Mouse (Mus musculus) skeletal muscle tissue, adult 2 months (tissue): Measurements from ENCODE around the gene Ywhaq.
A peak's percentile ranks its signal among the peaks of the same experiment; 100 is the strongest.
"Not testable (repeated sequence)": the region's sequence is repeated elsewhere in the genome, so short reads cannot be mapped to it uniquely, and the experiment has no call there.

ENCODE experiments used
- DNase-seq: peaks from one replicate; pipeline ENCODE4 v3.0.0-alpha.2; 2012; ENCODE audit warnings: low read depth, low spot score

Ywhaq gene

DNA sequence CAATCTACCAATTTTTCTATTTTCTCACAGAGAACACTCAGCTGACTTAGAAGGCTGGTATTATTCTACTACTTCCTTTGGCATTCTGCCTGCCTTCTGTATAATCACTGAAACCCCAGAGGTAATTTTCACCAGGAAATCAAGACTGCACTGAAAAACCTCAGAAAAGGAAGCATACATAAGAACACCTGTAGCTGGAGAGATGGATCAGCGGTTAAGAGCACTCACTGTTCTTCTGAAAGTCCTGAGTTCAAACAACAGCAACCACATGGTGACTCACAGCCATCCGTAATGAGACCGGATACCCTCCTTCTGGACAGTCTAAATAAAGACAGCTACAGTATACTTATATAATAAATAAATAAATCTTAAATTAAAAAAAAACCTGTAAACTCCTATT lies 7.8 kb downstream of the Ywhaq start:
- DNase-seq: no peak

DNA sequence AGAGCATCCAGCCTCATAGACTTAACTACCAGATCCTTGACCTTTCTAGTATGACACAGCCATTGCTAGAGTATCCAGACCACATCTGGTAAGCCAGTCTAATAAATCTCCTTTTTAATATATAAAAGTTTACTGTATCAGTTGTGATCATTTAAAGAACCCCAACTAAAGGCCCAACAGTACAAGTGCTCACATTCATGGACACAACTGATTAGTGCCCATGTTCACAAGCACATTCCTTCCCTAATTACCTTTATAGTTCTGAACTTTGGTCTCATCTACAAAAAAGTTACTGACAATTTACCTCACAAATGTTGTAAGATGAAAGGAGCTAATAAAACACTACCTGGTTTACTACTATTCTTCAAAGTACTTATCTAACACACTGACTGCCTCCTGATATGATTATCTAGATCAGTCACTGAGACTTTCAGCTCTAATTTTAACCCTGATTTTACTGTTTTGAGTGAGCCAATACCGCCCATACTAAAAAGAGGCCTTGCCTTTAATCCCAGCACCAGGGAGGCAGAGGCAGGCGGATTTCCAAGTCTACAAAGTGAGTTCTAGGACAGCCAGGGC lies 8.6 kb downstream of the Ywhaq start:
- DNase-seq: no peak

DNA sequence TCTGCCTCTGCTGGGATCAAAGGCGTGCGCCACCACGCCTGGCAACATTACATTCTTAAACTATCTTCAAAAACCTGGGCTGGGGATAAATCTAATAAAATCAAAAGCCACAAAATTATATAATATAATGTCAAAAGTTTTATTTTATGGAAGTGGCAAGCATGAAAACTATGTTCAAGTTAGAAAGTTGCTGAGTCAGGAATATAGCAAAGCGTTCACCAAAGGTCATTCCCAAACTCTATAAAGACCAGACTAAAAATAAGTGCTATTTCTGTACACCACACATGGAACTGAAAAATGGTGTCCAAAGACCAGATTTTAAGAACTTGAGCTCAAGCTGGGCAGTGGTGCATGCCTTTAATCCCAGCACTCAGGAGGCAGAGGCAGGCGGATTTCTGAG lies 14.7 kb downstream of the Ywhaq start:
- DNase-seq: no peak

DNA sequence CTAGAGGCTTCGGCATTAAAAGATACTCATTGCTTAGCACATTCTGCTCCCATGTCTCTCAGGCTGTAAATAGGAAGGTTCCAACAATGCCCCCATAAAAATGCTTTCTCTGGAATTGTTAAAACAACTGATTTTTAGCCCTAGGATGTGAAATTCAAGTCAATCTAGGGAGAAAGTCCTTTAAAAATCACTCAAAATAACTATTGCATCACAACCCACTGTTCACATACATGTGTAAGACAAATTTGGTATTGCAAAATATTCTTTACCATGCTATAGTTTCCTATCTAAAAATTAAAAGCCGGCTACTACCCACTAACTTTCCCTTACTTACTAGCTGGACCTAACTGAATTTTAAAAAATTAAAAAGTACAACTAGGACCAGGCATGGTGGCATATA lies 31.2 kb downstream of the Ywhaq start:
- DNase-seq: no peak

DNA sequence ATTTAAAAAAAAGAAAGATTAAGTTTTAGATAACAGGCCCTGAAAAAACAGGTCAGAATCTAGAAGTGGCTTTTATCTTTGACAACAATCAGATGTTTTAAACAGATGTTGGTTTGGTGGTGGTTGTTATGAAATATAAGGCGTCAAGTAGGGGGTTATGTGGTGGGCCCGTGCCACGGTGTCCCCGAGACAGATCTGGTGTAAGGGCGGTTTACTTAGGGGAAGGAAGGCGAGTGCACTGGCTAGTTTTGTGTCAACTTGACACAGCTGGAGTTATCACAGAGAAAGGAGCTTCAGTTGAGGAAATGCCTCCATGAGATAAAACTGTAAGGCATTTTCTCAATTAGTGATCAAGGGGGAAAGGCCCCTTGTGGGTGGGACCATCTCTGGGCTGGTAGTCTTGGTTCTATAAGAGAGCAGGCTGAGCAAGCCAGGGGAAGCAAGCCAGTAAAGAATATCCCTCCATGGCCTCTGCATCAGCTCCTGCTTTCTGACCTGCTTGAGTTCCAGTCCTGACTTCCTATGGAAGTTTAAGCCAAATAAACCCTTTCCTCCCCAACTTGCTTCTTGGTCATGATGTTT lies 38.6 kb downstream of the Ywhaq start:
- DNase-seq: not testable (repeated sequence)

DNA sequence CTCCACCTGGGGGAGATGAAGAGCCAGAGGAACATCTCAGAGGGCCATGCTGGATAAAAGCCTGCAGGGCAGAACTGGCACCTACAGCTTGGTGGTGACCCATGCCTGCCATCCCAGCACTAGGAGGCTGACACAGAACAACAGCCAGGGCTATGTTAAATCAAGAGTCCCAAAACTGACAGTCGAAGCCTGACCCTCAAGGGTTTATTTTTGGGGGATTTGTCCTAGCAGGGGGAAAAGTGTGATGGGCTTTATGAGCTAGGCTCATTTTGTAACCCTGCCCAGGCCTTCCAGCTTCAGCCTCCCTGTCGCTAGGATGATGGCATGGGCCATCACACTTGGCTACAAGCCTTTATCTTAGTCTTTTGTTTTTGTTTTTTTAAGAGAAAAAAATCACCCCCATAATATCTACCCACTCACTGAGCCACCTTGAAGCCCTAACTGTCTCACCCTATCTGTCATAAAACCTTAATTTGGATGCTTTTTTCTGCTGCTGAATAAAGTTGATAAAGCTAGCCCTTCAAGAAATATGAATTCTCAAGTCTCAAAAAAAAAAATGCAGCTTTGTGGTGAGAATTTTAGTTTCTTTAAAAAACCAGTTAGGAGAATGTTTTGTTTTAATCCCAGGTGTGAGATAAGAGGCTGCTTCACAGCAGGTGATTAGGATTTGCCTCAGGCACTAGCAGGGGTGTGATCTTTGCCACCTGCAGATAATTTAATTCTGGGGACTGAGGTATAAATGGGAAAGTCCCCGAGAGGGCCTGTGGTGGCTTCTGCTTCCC lies 41.9 kb downstream of the Ywhaq start:
- DNase-seq: no peak

DNA sequence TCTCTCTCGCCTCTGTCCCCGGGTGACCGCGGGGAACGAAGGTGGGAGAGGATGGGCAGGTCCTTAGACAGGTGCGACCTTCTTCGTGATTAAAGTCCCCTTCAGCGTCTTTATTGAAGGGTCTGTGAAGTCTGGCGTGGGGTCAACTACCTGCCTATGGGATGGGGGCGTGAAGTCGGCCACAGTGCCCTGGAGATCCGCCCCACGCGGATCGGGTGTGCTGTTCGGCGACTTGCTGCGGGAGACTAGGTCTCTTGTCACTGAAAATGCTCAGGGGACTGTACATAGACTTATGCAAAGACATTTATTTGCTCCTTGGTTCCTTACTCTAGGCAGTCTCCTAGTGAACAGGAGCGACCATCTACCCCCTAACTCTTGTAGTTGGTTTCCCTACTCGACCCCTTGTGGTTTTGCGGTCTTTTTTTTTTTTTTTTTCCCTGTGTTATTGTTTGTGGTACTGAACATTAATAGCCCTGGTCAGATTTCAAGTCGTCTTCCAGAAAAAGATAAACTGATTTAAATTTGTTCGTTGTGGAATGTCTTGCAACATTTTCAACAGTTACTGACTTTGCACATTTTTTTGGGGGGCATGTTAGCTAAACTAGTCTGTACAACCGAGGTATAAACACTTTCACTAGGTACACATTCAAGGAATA lies 43.5 kb downstream of the Ywhaq start:
- no peak for DNase-seq

DNA sequence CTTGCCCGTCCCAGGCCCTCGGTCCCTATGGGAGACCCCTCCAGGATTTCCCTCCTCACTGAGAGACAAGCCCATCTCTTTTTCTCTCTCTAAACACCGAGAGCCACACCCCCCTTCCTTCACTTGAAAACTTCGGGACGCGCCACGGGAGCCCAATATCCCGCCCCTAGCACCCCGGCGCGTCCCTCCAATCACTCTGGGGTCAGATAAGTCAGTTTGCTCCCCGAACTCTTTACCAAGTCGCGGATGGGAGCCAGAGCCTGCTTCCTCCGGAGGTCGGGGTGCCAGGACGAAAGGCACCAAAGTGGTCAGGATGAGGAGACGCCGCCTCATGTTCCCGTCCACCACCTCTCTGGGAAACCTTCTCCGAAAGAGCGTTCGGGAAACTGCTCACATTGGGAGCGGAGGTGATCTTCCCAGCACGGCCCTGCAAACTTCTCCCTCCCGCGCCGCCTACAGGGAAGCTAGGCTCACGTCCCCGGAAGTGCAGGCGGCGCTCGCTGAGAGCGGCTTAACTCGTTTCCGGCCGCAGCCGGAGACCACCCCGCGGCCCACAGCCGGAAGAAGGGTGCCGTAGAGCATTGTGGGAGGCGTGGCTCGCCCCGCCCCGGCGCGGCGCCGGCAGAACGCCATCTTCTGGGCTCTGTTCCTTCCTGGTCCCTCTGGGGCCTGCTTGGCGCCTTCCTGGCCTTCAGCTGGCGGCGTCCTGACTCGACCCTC lies 44.2 kb downstream of the Ywhaq start, which contains the start of gene Adam17:
TSS of gene Adam17 (minus strand) at position 533 of the 720 bp plus-strand sequence.
- DNase-seq: peak; percentile 95

DNA sequence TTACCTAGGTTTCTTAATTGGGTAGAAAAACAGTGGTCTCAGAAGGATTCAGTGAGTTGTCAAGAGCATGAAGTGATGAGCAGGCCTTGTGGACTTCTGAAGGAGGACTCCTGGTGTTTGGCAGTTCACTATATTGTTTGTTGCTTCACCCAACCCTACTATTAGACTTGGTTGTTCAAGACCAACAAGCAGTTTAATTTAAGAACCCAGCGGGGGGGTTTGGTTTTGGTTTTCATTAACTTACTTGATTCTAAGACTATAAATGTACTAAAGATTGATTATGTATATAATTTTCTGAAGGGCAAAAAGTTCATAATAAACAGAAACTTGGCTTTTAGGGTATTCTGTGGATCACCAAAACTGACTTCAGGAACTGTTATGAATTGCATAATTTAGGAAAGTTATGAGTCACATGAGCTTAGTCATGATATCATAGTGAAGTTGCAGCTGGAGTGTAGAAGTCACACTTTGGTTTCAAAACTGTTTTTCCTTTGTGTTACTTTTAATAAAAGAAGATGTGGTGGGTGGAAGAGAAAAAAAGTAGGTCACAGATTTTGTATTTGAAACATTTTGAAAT lies 47.3 kb downstream of the Ywhaq start:
- DNase-seq: peak; percentile 23

DNA sequence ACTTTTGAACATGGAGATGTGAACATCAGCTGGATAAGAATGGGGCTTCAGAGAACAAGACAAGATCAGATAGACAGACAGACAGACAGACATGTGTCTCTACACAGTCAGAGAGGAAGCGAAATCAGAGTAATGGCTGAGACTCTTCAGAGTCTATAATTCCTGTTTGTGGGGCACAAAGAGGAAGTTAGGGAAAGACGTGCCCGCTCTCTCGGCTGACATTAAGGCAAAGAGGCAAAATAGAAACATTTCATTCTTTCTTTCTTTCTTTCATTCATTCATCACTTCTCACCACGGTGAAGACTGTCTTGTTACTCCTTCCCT lies 48.4 kb downstream of the Ywhaq start:
- DNase-seq: no peak

DNA sequence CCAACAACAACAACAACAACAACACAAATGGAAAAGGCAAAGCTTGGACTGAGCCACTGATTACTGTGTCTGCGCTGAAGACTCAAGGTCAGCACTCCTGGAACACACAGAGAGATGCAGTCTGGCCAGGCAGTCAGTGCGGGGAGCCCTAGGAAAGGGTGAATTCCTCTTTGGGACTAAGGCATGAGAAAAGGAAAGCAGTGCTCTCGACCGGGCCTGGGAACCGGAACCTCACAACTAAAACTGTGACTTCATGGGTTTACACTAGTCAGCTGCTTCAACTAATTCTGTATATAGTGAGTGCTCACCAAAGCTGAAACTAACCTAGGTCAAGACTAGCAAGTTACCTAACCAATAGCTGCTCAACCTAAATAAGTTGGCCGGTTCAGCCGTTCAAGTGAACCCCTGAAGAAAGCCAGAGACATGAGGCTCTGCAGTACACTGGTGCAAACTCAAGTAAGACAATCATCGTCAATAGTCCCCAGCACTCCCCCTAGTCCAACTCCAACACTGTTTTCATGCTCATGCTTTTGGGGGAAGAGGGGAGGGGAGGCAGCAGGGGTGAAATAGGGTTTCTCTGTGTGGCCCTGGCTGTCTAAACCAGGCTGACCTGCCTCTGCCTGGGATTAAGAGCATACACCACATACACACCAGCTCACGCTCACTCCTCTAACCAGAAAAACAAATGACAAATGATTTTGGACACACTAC lies 48.9 kb downstream of the Ywhaq start:
- no peak for DNase-seq

DNA sequence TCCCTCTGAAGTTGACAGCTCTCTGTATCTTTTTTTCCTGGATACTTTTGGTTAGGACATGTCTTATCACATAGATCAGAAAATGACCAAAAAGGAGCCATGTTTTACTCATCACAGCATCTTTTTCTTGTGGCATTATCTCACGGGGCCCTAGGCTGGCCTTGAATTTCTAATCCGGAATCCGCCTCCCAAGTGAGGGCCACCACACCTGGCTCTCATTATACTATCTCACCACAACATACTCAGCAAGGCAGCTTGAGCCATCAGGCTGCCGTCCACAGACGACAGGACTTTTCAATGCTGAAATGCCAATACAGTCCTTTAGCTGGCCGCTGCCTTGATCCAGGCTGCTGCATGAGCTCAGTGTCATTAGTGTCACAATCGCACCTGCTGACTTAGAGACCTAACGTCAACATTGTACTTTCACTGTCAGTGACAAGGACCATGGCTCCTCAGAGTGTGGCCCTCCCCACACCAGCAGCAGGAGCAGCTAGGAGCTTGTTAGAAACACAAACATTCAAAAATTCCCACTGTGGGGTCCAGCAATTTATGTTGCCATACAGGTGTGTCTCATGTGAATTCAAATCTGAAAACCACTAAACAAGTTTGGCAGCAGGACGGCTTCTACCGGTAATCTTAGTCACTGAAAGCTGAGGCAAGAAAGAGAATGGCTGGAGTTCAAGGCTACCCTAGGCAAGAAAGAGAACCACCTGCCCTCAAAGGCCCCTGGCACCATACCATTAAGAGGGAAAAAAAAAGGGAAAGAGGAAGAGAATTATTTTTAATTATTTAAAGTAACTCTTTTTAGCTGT lies 52.6 kb downstream of the Ywhaq start:
- no peak for DNase-seq

DNA sequence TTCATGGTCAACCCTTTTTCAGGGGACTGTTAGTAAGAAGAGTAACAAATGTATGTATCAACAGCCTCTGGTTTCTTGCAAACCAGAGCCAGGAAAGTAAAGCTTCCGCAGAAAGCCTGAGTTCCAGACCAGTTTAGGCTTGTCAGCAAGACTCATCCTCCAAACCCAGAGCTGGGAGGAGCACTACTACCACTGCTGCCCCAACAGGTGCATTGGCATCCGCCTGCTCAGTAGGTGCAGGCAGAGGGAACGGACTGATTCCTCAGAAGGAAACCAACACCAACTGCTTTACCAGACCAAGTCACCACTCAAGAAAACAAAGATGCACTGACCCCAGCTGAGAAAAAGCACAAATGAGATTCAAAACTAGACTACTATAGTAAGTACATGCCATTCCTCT lies 54.2 kb downstream of the Ywhaq start:
- no peak for DNase-seq

DNA sequence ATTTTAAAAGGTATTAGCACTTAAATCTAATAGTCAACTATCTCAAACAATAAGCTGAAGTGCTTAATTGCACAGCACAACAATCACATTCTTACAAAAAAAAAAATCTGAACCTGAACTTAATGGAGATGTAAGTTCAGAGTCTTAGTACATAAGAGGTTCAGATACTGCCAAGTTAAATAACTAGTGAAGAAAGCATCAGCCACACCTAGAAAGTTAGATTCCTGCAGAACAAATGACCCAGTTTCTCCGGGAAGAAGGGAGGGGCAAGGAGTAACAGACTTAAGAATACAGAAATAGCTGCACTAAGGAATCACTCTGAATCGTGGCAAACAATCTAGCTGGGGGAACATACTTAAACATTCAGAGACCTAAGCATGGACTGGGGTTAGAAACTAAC lies 54.8 kb downstream of the Ywhaq start:
- DNase-seq: peak; percentile 7

DNA sequence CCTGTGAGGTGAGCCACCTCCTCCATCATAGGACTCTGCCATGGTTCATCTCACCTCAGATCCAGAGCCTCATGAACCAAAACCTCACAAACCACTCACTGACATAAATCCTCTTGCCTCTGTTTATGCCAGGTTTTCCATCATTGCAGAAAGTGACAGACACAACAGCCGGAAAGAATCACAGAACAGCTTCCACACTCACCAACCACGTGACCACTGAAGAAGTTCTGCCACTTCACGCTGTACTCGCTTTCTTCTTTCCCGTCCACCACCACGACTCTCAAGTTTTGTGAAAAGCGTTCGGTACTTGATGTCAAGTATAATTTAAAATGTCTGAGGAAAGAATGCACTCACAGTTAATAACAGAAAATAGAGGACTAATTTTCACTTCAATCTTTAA lies 63.8 kb downstream of the Ywhaq start:
- no peak for DNase-seq

DNA sequence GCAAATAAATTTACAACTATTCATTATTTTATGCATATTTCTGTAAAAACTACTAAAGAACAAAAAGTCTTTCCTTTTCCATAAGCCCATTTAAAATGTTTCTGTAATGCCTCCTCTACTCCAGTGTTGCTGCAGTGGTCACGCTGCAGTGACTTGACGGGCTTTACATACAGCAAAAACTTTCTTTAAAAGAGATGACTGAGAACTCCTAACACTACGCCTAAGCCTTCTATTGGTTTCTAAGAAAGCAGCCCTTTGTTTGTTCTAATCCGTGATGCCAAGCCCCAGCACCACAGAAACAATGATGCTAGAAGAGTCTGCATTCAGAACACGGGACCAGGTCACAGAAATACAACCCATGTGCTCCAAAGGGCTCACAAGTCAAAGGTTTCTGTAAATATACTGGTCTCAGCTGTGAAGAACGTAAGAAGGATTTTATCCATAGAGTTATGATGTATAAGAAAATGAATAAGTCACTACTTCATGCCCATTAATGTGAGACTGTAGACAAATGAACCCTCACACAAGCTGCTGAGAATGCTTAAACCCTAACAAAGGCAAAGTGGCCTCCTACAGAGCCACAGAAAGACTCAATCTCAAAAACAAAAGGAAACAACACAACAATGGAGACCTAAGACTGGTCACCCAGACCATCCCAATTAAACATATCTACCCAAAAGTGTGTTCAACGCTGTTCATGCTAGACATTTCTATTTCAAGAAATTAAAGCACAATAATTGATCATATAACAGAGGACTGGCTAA lies 67.1 kb downstream of the Ywhaq start:
- DNase-seq: no peak

DNA sequence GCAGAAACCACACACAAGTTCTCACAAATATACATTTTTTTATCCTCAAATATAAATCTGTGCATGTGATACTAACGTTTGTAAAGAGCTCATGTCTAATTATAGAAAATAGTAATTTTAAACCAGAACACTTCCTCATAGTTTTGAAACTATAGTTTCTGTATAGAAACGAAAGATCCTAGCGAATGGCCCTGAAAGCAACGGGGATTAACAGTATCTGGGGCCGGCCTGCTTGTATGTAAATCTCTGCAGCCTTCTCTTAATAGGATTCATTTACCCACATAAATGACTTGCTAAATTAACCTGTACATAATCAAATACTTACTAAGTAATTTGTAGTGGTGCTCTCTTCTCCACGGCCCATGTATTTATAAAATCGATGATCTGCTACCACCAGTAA lies 70.5 kb downstream of the Ywhaq start:
- no peak for DNase-seq

DNA sequence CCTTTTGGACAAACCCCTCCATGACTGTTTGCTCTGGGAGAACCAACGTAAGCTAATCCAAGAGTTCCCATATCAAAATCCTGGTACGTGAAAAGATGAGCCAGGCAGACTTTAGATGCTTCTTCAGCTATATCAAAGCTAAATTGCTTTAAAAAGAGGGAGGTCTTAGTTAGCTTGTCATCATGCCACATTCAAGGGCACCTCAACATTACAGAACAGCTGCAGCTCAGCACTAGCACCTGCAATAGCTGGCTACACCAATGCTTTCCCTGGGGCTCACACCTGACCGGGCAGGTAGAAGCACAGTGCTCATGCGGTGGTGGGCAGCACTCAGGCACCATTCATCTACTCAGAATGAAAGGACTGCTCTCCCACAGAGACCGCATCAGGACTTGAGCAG lies 76.8 kb downstream of the Ywhaq start:
- DNase-seq: no peak
